Mouse (Mus musculus) ES-CJ7 (cell line): Measurements from ENCODE around the gene Sema4b.

Source experiments
- DNase-seq: peaks from one replicate; pipeline ENCODE4 v3.0.0; 2011; ENCODE audit warnings: low read depth, low spot score

The Sema4b gene

GRCm38 (mm10) chr7:80177438-80177837 lies 9.2 kb upstream of the Sema4b start:
- DNase-seq = no peak

DNA sequence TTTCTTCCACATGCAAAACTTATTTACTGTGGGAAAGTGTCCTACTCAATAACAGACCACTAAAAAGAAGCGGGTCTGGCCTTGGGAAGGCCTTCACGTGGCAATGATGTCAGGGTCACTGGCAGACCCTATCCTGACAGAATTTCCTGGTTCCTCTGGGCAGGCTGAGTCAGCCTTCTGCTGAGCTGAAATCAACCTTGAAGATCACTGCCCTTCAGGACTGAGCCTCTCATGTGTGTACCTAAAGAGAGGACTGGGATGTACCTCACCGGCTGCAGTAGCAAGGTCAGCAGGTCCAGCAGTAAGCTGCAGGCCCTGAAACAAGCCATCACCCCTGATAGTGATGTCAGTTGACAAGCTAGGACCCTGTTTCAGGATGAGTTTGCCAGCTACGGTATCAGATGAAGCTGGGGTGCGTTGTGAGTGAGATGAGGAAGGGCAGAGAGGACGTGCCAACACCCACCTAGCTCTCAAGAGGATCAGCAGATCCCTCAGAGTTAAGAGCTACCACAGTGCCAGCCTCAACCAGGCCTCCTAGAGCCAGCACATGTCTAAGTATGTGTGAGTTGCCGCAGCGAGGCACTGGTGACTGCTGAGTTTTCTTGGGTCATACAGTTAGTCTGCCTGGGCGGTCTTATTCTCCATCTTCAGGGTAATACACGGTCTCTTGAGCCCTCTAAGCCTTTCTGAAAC lies 8.5 kb upstream of the Sema4b start:
- DNase-seq = no peak

DNA sequence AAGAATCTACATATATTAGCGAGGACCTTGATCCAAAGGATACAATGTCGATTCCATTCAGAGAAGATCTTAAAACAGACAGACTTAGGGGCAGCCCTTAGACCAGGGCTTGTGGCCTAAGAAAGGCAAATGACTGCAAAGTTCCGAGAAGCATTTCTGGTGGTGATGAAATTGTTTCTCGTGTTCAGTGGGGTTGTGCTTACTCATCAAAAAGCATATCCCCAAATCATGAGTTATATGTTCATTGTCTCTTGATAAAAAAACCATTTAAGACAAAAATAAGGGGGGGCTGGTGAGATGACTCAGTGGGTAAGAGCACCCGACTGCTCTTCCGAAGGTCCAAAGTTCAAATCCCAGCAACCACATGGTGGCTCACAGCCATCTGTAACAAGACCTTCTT lies 7.3 kb upstream of the Sema4b start:
- no peak for DNase-seq

DNA sequence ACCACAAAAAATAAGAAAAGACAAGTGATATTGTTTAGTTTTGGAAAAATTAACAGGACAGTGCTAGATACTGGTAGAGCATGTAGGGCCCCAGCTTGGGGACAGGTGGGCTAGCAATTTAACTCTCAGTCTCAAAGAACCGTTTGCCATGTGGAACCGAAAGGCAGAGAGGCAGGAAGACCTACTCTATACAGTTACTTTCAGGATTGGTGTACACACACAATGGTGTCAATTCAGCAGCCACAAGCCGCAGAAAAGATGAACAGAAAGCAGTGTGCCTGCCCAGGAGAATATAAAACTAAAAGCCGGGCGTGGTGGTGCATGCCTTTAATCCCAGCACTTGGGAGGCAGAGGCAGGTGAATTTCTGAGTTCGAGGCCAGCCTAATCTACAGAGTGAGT lies 6.9 kb upstream of the Sema4b start:
- no peak for DNase-seq

DNA sequence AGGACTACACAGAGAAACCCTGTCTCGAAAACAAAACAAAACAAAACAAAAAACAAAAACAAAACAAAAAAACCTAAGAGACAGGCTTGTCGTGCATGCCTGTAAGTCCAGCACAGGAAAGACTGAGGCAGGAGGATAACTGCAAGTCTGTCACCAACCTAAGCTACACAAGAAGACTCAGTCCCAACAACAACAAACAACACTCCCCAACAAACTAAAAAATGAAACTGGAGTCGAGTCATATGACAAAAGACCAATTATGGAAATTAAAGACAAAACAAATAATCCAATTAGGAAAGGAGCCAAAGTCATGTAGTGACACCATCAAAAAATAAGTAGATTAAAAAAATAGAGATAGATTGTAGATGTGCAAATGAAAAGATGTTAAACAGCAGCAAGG lies 6.4 kb upstream of the Sema4b start:
- no peak for DNase-seq

DNA sequence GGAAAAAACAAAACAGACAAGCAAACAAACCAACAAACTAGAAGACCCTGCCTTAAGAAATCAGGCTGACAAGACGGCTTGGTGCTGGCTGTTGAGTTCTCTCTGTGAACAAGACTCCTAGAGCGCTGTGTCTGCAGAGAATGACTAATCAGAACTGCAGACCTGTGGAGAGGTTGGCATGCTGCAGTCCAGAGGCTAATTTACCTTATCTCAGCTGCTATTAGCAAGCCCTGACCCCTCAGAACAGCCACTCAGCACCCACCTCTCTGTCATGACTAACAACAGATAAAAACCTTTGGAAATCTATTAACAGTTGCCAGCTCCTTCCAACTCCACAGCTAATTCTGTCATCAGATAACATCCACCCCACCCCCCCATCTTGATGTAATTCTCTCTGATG lies 5.6 kb upstream of the Sema4b start:
- no peak for DNase-seq

DNA sequence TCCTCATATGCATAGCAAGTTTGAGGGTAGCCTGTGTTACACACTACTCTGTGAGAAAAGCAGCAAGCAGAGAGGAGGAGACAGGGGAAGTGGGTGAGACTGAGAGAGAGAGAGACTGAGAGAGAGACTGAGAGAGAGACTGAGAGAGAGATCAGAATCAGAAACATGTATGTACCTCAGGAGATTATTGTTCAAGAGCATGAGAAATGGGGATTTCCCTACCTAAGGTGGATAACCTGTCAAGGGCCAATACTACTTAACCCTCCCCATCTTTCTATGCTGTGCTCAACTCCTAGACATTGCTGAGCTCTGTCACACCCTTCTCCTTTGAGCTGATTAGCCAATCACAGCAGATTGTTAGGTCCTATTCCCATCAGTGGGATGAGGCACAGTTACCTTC lies 4.5 kb upstream of the Sema4b start:
- no peak for DNase-seq

- DNase-seq = no peak
Observed at GRCm38 (mm10) chr7:80183466-80183865, 3.2 kb upstream of the Sema4b start.

GRCm38 (mm10) chr7:80183969-80184368 lies 2.7 kb upstream of the Sema4b start:
- DNase-seq = no peak

GRCm38 (mm10) chr7:80184551-80184950 lies 2.1 kb upstream of the Sema4b start:
- no peak for DNase-seq

DNA sequence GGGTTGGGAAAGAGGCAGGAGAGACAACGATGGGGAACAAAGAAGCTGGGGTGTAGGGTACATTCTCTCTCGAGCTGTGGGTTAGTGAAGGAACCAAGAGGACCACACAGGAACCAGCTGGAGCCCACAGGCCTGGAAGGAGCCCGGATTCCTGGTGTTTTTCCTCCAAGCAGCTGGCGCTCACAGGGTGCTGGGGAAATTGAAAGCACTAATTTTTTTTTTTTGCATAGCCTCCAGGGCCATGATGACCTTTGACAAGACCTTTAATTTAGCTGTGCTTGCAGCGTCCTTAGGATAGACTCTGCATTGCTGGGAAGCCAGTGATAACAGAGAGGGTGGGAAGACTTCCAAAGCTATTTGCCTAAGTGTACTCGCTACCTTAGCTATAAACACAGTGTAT lies 1.7 kb upstream of the Sema4b start:
- peak; percentile 17 for DNase-seq

DNA sequence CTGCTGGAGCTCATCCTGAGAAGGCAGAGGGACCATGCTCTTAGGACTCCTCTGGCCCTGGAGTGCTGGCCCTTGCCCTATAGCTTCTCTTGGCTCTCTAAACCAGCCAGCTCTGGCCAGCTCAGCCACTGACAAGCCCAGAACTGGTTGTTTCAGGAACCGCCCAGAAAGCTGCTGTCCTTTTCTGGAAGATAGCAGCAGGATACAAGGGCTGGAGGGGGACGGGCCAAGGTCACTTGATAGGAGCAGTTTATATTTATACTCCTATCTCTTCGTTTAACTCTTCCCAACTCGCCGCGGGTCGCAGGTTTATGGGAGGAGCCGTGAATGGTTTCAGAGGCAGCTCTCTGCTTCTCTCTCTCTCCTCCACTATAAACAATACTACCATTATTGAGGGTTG lies 620 bp upstream of the Sema4b start:
- peak; percentile 94 for DNase-seq

- DNase-seq = no peak
Observed at GRCm38 (mm10) chr7:80187501-80187900, 860 bp downstream of the Sema4b start.

- peak; percentile 91 for DNase-seq
Observed at GRCm38 (mm10) chr7:80188579-80189125, 2.0 kb downstream of the Sema4b start.

DNA sequence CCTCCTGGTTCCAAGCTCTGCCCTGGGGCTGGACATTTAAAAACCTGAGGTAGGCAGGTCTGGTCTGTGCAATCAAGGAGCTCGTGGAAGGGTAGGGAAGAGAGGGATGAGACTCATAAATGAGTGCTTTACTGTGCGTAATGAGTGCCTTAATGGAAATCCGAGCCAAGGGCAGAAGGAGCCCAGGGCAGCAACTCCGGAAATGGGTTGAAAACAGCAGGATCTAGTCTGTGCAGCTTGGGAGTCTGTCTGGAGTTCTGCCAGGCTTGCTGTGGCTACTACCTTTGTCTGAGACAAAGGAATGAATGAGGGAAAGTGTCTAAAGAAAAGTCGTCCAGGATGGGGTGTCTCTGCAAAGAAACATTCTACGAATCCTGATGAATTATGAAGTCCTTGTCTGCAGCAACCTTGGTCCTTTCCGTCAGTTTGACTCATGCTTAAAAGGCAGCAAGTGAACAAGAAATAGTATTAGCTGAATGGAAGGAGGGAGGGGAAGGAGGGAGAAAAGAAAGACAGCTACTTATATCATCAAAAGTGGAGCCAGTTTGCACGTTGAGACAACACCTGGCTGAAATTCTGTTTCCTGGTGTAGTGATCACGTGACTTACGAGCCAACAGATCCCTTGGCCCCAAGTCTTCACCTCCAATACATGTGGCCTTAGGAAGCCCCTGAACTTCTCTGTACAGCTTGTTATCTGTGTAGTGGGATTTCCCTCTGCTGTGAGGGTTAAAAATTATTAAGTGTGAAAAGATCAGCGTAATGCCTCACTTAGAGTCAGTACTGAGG lies 2.7 kb downstream of the Sema4b start:
- DNase-seq = peak; percentile 63

DNA sequence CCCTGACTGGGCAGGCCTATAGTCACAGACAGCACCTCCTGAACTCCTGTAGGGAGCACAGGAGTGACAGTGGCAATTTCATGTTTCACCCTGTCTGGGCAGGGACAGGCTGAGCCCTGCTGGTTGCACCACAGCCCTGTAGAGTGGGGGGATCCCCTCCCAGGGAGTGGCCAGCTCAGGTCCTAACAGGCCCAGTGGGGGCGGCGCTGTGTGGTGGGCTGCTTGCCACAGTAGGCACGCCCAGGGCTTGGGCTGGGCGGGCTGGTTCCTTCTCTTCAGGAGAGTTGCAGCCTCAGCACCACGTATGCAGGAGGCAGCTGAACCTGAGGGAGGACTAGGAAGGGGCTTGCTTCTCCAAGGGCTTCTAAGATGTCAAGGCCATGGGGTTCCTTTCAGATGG lies 4.8 kb downstream of the Sema4b start:
- peak; percentile 71 for DNase-seq

- peak; percentile 90 for DNase-seq
Observed at GRCm38 (mm10) chr7:80192226-80193061, 5.8 kb downstream of the Sema4b start.

GRCm38 (mm10) chr7:80193941-80194739 lies 7.5 kb downstream of the Sema4b start:
- DNase-seq = no peak

- no peak for DNase-seq
Observed at GRCm38 (mm10) chr7:80195146-80195545, 8.5 kb downstream of the Sema4b start.

DNA sequence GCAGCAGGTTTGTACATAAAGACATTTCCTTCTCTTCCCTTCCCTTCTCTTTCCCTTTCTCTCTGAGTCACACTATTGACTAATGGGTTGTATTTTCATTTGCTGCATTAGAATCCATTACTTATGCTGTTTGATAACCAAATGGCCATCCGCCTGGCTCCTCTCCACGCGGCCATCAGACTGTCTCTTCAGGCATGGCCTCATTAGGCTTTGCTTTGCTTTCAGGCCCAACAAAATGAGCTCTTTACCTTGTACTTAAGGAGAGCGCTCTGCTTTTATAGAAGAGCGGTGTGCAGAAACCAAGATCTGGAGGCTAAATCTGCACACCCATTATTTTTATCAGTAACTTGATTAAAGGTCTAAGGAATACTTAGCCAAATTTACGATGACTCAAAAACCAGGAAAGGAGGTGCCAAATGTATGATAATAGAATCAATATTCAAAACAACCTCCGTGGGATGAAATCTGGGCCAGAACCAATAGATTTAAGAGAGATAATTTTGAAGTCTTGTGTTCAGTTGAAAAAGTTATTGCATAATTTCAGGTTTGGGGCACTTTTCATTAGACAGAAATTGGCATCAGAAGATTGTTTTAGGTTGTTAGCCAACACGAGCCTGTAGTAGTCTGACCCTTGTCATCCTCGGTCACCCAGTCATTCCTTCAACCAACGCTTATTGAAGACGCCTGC lies 9.1 kb downstream of the Sema4b start:
- no peak for DNase-seq

- no peak for DNase-seq
Observed at GRCm38 (mm10) chr7:80197371-80197770, 10.7 kb downstream of the Sema4b start.
